Mouse (Mus musculus): Measurements from ENCODE around the gene Lats2.

The Lats2 gene

DNA sequence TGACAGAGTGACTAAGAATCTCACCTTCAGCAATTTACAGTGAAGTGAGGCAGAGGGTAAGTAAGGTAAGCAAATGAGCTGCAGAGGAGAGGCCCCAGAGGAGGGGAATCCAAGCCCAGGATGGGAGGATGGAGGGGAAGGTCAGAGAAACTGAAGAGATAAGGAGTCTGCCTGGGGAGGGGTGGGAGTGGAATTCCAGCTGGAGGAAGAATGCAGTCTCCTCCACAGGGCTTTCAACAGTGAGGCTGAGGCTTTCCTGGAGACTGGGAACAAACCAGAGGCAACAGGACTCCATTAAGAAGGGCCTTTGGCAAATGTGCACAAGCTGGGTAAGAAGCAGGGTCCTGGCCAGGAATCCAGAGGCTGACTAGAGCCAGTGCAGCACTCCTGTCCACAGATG lies 21.1 kb downstream of the Lats2 start:
- in situ Hi-C loops (cut with MboI, MseI) = loop anchor here (10.0 kb wide), 1 partner anchor 652 kb away; no protein-coding TSS in a partner anchor

- in situ Hi-C loops (cut with MboI, MseI) = loop anchor here (10.0 kb wide), 1 partner anchor 651 kb away; no protein-coding TSS in a partner anchor
Observed at GRCm38 (mm10) chr14:57736141-57736540, 22.0 kb downstream of the Lats2 start.

- in situ Hi-C loops (cut with MboI, MseI) = loop anchor here (10.0 kb wide), 1 partner anchor 648 kb away; no protein-coding TSS in a partner anchor
Observed at GRCm38 (mm10) chr14:57732668-57733293, 25.4 kb downstream of the Lats2 start.

DNA sequence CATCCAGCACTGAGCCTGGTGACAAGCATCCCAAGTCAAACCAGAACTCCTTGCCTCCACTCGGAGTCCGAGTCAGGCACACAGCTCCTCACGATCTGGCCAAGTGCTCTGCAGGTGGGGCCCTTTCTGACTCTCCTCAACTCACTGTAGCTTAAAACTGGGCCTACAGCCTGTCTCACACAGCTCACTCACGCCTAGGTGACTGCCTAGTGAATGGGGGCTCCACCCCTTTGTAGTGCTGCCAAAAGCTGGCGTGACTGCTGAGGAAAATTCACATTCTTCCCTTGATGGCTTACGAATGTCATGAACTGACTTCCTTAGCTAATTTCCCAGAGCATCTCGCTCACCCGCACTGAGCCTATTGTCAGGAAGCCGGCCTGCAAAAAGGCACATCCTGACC lies 27.7 kb downstream of the Lats2 start:
- in situ Hi-C loops (cut with MboI, MseI) = loop anchor here (10.0 kb wide), 1 partner anchor 646 kb away; no protein-coding TSS in a partner anchor

GRCm38 (mm10) chr14:57729975-57730499 lies 28.2 kb downstream of the Lats2 start:
- in situ Hi-C loops (cut with MboI, MseI) = loop anchor here (10.0 kb wide), 1 partner anchor 645 kb away; no protein-coding TSS in a partner anchor

- in situ Hi-C loops (cut with MboI, MseI) = no loop called here
Observed at GRCm38 (mm10) chr14:57729364-57729763, 28.8 kb downstream of the Lats2 start.

DNA sequence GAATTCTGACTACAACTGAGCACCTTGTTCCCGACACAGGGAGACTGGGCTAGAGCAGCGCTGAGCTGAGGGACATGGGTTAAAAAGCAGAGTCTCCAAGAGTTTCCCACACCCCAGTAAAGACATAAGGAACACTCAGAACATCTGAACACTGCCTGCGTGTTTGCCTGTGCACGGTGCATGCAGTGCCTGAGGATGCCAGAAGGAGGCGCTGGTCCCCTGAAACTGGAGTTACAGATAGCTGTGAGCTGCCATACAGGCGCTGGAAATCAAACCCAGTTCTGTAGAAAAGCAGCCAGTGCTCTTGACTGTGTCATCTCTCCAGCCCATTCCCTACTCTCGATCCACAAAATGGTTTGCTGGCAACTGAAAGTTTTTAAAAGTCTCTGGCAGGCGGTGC lies 32.0 kb downstream of the Lats2 start:
- in situ Hi-C loops (cut with MboI, MseI) = no loop called here

DNA sequence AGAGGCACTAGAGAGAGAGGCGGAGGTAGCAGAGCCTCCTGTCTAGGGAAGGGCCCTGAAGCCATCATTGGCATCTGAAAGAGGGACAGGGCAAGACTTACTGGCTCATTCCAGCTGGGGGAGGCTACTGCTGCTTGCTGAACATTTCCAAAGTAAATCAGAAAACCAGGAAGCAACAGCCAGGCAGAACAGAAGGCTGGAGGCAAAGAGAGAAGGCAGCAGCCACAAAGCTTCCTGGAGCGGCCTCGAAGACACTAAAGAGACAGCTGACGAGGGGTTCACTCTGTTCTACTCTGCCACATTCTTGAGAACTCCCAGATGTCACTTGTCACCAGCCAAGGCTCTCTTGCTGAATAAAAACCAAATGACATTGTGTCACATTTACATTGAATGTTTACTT lies 33.7 kb downstream of the Lats2 start:
- in situ Hi-C loops (cut with MboI, MseI) = no loop called here

GRCm38 (mm10) chr14:57718245-57718644 lies 39.9 kb downstream of the Lats2 start:
- in situ Hi-C loops (cut with MboI, MseI) = loop anchor here (10.0 kb wide), 1 partner anchor 1583 kb away; the partner anchor contains the start of gene Gzmd

- in situ Hi-C loops (cut with MboI, MseI) = loop anchor here (10.0 kb wide), 1 partner anchor 1582 kb away; the partner anchor contains the start of gene Gzmd
Observed at GRCm38 (mm10) chr14:57716601-57717245, 41.5 kb downstream of the Lats2 start.

DNA sequence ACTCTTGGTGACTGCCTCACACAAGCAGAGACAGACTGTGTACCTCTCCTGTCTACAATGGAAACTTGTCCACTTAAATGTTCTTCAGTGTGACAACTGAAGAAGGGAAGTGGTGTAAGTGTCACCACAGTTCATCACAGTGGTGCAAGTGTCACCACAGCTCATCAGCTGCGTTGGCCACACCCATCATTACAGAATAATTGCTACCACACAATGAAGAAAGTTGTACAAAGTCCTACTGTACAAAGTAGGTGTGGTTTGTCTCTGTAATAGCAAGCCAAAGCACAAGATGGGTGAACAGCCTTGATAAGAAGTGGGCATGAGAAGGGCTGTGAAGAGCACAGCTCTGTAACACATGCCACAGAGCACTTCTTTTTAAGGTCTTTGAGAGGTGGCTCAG lies 45.3 kb downstream of the Lats2 start:
- in situ Hi-C loops (cut with MboI, MseI) = loop anchor here (10.0 kb wide), 1 partner anchor 1578 kb away; the partner anchor contains the start of gene Gzmd

- in situ Hi-C loops (cut with MboI, MseI) = loop anchor here (10.0 kb wide), 1 partner anchor 1576 kb away; the partner anchor contains the start of gene Gzmd
Observed at GRCm38 (mm10) chr14:57711059-57711458, 47.1 kb downstream of the Lats2 start.

DNA sequence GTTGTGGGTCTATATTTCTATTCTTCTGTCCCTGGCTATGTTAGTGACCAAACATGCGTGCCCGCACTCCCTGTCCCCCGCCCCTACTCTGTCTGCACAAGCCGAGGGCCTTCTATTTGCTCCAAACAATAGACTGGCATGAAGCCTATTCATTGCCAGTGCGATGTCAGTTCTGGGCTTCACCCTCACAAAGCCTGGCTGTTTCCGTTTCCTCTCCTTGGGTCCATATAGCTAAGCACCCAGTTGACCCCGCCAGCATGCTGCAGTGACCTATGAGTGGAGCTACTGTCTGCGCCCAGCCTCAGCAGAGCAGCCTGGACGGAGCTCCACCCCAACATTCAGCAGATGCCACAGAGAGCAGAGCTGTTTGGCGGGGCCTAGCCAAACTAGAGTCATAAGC lies 49.0 kb downstream of the Lats2 start:
- in situ Hi-C loops (cut with MboI, MseI) = no loop called here

- in situ Hi-C loops (cut with MboI, MseI) = no loop called here
Observed at GRCm38 (mm10) chr14:57708580-57708979, 49.6 kb downstream of the Lats2 start.

- in situ Hi-C loops (cut with MboI, MseI) = no loop called here
Observed at GRCm38 (mm10) chr14:57707100-57707893, 50.9 kb downstream of the Lats2 start.

GRCm38 (mm10) chr14:57706760-57707099 lies 51.5 kb downstream of the Lats2 start:
- in situ Hi-C loops (cut with MboI, MseI) = no loop called here

- in situ Hi-C loops (cut with MboI, MseI) = no loop called here
Observed at GRCm38 (mm10) chr14:57705759-57706158, 52.4 kb downstream of the Lats2 start.

- in situ Hi-C loops (cut with MboI, MseI) = no loop called here
Observed at GRCm38 (mm10) chr14:57705075-57705474, 53.1 kb downstream of the Lats2 start.

DNA sequence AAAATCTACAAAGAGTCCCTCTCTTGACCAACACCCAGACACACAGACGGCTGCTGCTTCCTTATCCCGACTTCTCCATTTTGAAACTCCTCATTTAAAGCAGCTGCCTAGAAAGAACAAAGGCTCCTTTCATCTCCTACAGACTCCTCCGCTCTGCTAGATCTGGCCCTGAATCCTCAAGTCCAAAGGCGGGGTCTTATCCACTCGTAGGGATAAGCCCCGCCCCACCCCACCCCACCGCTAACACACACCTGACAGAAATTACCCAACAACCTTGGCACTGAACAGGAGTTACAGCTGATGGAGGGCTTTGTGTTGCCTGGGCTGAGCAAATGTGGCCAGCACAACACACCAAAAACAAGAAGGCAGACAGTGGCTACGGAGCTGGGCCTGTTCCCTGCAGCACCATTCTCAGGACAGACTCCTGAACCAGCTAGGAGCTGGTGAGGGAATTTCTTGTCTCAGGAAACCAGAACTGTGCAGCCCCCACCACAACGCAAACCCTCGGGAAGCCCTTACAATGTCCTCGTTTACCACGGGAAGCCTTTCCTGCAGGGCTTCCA lies 56.2 kb downstream of the Lats2 start:
- in situ Hi-C loops (cut with MboI, MseI) = no loop called here

- in situ Hi-C loops (cut with MboI, MseI) = no loop called here
Observed at GRCm38 (mm10) chr14:57699461-57699970, 58.7 kb downstream of the Lats2 start.

DNA sequence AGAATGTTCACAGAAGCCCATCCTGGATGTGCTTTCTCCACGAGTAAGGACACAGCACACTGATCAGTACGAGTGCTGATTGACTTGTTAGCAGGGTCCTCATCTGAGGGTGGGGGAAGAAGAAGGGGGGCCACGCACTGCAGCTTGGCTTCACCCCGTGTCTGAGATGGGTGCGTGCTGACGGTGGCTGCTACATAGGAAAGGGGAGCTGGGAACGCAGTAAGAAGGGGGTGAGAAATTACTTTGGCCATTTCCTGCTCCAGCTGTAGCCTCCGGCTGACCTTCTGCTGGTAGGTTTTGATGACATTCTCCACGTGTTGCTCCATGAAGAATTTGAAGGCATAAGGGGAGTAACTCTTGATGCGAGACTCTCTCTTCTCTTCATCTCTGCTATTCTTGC lies 59.2 kb downstream of the Lats2 start:
- in situ Hi-C loops (cut with MboI, MseI) = no loop called here

All from T-helper 1 cell (primary cell).